Mouse (Mus musculus) liver, embryonic 14.5 days (tissue): ENCODE measurements around the gene Hoxd3.

Experiments used
- CTCF ChIP-seq: IDR thresholded peaks from 2 replicates; pipeline ENCODE4 v1.5.1; 2016; ENCODE audit warnings: antibody characterized with exemption, low read depth, control low read depth
- EP300 ChIP-seq: IDR thresholded peaks from 2 replicates; pipeline ENCODE4 v1.6.1; 2016; ENCODE audit warnings: antibody characterized with exemption, low read depth

DNA sequence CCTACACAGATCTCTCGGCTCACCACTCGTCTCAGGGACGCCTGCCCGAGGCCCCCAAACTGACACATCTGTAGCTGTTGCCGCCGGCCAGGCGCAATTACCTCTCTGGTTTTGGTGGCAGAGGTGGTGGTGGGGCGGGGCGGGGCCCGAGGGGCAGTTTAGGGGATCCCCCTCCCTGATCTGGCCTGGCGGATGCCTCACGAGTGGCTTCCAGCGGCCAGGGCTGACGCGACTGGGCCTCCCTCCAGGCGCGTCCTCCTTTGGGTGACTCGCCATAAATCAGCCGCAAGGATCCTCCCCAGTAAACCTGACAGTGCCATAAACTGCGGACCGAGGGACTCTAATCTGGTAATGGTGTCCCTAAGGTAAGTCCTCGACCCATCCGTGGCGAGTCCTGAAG lies 35.3 kb downstream of the Hoxd3 start:
- TF ChIP-seq CTCF, result no peak
- TF ChIP-seq EP300, result no peak
